Mouse (Mus musculus): Measurements from ENCODE around the gene Stx18. TPM values are rescaled to one million over a fixed set of nuclear protein-coding genes. Genes with fewer than 3 reads are reported as not detected.

Gene Stx18
- polyA plus RNA-seq, 1 experiment from 2014 or later = 37.1 TPM

- Histone ChIP-seq H3K27ac (peak overlapping the region; percentile 35; the same call in 1 of the 2 replicates), H3K36me3 (peaks cover 36% of the 10 kb centered on the region), H3K27me3 (no peaks in the 10 kb centered on the region), H3K4me2 (no peak overlapping the region), H3K4me3 (no peak overlapping the region), H3K9me3 (no peaks in the 10 kb centered on the region), H3K9ac (no peak overlapping the region), H3K4me1 (replicated peaks) (peaks cover 5% of the 10 kb centered on the region; the same call in 1 of the 2 replicates)
- 89% methylated on average over 14 of the region's 14 CpGs for WGBS
- ATAC-seq (ENCODE audit: low FRiP score) = 0 out of 2 replicates have a peak, but pooled peaks have one; percentile 52
Observed at GRCm38 (mm10) chr5:38106080-38106697, 67.6 kb downstream of the Stx18 start.

DNA sequence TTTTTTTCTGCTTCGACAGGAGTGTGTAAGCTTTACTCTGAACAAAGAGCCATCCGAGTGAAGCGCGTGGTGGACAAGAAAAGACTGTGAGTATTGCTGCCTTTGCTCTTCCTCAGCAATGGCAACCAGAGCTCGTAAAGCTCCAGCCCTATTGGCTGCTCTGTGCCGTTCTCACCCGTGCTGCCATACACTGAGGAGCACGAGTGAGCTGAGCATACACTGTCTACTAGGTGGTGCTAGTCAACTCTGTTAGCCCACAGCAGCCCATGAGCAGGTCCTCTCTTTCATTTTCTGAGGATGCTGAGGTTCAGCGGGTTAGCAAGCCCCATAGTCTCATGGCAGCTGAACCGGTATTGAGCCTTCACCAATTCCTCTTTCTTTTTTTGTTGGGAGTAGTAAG, 68.3 kb downstream of the Stx18 start:
- ATAC-seq (ENCODE audit: low FRiP score) = no peak; the same call in 1 of the 2 replicates
- WGBS = 88% methylated on average over 10 of the region's 10 CpGs
- H3K9me3 ChIP-seq = no peaks in the 10 kb centered on the region
- peaks cover 5% of the 10 kb centered on the region; the same call in 1 of the 2 replicates for H3K4me1 ChIP-seq (replicated peaks)
- peak overlapping the region; percentile 66 for H3K27ac ChIP-seq
- H3K27me3 ChIP-seq = no peaks in the 10 kb centered on the region
- no peak overlapping the region for H3K4me2 ChIP-seq
- H3K9ac ChIP-seq = no peak overlapping the region
- H3K4me3 ChIP-seq = no peak overlapping the region
- peaks cover 38% of the 10 kb centered on the region for H3K36me3 ChIP-seq

DNA sequence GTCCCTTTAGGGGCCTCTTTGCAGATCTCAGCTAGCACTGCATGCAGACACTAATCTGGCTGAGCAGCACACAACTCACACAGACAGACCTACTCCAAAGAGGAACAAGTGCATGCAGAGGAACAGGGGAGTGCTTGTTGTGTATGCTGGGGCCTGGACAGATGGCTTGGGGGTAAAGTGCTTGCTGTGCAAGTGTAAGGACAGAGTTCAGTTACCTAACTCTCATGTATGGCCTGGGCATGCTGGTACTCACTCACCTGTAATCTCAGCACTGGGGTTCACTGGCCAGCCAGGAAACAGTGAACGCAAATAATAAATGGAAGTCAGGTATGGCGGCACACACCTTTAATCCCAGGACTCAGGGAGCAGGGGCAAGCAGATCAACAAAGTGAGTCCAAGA, 76.0 kb downstream of the Stx18 start:
- no peak overlapping the region for H3K4me3 ChIP-seq
- no peak overlapping the region for H3K9ac ChIP-seq
- H3K4me1 ChIP-seq (replicated peaks) = no peaks in the 10 kb centered on the region
- H3K36me3 ChIP-seq = peaks cover 41% of the 10 kb centered on the region
- no peaks in the 10 kb centered on the region for H3K9me3 ChIP-seq
- no peak overlapping the region for H3K4me2 ChIP-seq
- no peak for ATAC-seq (ENCODE audit: low FRiP score)
- H3K27me3 ChIP-seq = no peaks in the 10 kb centered on the region
- H3K27ac ChIP-seq = no peak overlapping the region
- 96% methylated on average over 2 of the region's 2 CpGs for WGBS

GRCm38 (mm10) chr5:38117056-38117455, 78.5 kb downstream of the Stx18 start:
- WGBS = 81% methylated on average over 1 of the region's 1 CpGs

GRCm38 (mm10) chr5:38119268-38119667, 80.7 kb downstream of the Stx18 start:
- no peaks in the 10 kb centered on the region for H3K4me1 ChIP-seq (replicated peaks)
- H3K9me3 ChIP-seq = no peaks in the 10 kb centered on the region
- H3K27me3 ChIP-seq = no peaks in the 10 kb centered on the region
- no peak overlapping the region for H3K9ac ChIP-seq
- H3K27ac ChIP-seq = no peak overlapping the region
- H3K36me3 ChIP-seq = peaks cover 45% of the 10 kb centered on the region
- ATAC-seq (ENCODE audit: low FRiP score) = no peak
- 93% methylated on average over 5 of the region's 5 CpGs for WGBS
- no peak overlapping the region for H3K4me3 ChIP-seq
- H3K4me2 ChIP-seq = no peak overlapping the region

More at GRCm38 (mm10) chr5:38117056-38117455, 78.5 kb downstream of the Stx18 start:
- no peak overlapping the region for H3K4me2 ChIP-seq
- H3K9ac ChIP-seq = no peak overlapping the region
- peaks cover 36% of the 10 kb centered on the region for H3K36me3 ChIP-seq
- ATAC-seq (ENCODE audit: low FRiP score) = no peak
- no peak overlapping the region for H3K27ac ChIP-seq
- no peaks in the 10 kb centered on the region for H3K4me1 ChIP-seq (replicated peaks)
- no peaks in the 10 kb centered on the region for H3K9me3 ChIP-seq
- no peak overlapping the region for H3K4me3 ChIP-seq
- no peaks in the 10 kb centered on the region for H3K27me3 ChIP-seq

GRCm38 (mm10) chr5:38121699-38122098, 83.2 kb downstream of the Stx18 start:
- WGBS = 78% methylated on average over 7 of the region's 7 CpGs
- no peak overlapping the region for H3K9ac ChIP-seq
- H3K4me3 ChIP-seq = no peak overlapping the region
- H3K4me1 ChIP-seq (replicated peaks) = no peaks in the 10 kb centered on the region
- no peak overlapping the region for H3K4me2 ChIP-seq
- no peak overlapping the region for H3K27ac ChIP-seq
- H3K9me3 ChIP-seq = no peaks in the 10 kb centered on the region
- no peaks in the 10 kb centered on the region for H3K27me3 ChIP-seq
- H3K36me3 ChIP-seq = peaks cover 34% of the 10 kb centered on the region
- ATAC-seq (ENCODE audit: low FRiP score) = no peak

DNA sequence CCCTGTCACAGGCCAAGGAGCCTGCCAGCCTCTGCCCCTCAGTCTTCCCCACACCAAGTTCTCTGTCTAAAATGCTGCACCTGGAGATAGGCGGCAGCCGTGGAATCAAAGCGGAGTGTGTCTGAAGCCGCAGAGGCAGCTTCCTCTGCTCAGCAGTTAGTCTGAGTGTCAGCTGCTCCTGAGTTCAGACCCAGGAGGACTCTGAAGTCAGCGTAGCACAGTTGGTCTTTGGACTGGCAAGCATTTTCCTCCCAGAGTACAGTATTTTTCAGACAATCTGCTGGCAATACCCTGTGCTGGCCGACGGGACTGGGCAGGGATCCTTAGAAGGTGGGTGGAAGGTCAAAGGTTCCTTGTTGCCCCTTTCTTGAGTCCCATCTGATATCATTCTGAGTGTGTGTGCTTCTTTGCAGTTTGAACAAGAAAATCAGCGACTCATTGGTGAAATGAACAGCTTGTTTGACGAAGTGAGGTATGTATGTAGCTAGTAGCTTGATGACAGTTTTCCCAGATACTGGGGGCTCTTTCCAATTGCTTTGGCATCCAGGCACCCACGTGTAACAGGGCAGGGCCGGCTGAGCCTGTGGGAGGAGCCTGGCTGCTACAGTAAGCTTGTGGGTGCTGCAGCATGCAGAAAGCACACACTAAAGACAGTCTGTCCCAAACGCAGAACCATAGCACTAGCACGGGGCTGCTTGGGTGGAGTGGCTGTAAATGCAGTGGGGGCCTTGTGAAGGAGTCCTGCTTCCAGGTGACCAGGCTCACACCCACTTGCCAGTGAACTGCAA, 88.2 kb downstream of the Stx18 start:
- H3K27ac ChIP-seq = no peak overlapping the region
- H3K36me3 ChIP-seq = peaks cover 27% of the 10 kb centered on the region
- no peak for ATAC-seq (ENCODE audit: low FRiP score)
- no peak overlapping the region for H3K4me3 ChIP-seq
- H3K9ac ChIP-seq = no peak overlapping the region
- WGBS = 88% methylated on average over 13 of the region's 13 CpGs
- H3K4me2 ChIP-seq = no peak overlapping the region
- no peaks in the 10 kb centered on the region for H3K4me1 ChIP-seq (replicated peaks)
- no peaks in the 10 kb centered on the region for H3K27me3 ChIP-seq
- no peaks in the 10 kb centered on the region for H3K9me3 ChIP-seq

DNA sequence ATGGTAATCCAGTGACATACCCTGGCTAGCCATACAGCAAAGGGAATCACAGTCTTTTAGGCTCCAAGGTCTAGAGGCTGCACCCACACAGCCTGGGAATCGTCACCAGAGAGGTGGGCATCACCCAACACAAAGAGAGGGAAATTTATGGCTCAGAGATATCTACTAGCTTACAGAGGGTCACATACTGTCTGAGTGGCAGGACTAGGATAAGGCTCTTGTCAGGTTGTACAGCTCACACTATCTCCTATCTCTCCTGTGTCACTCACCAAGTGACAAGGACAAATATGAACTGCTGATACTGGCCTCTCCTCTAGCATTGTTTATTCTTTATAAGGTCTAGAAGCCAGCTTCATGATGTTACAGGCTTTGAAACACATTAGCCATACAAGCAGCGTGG, 90.8 kb downstream of the Stx18 start:
- H3K4me3 ChIP-seq = no peak overlapping the region
- no peak overlapping the region for H3K9ac ChIP-seq
- no peaks in the 10 kb centered on the region for H3K9me3 ChIP-seq
- 97% methylated on average over 2 of the region's 2 CpGs for WGBS
- no peaks in the 10 kb centered on the region for H3K27me3 ChIP-seq
- no peak for ATAC-seq (ENCODE audit: low FRiP score)
- H3K36me3 ChIP-seq = peaks cover 14% of the 10 kb centered on the region
- H3K4me1 ChIP-seq (replicated peaks) = no peaks in the 10 kb centered on the region
- H3K4me2 ChIP-seq = no peak overlapping the region
- H3K27ac ChIP-seq = no peak overlapping the region

DNA sequence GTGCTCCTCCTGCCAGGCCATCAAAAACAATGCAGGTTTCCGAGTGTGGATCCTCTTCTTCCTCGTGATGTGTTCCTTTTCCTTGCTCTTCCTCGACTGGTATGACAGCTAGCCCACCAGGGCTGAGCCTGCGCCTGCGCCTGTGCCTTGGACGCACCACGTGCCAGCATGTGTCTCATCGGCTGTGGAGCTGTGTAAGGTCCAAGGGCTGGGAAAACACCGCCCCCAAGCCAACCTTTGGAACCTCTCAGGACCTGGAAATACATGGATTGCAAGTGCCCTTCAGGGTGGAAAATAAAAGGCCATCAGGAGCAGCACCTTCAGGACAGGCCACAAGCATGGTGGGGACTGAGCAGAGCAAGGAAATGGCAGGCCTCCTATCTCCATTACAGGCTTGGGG, 97.7 kb downstream of the Stx18 start:
- H3K27ac ChIP-seq = peak overlapping the region; percentile 55; the same call in 1 of the 2 replicates
- no peak for ATAC-seq (ENCODE audit: low FRiP score)
- H3K4me3 ChIP-seq = no peak overlapping the region
- H3K4me2 ChIP-seq = no peak overlapping the region
- H3K9me3 ChIP-seq = no peaks in the 10 kb centered on the region
- no peak overlapping the region for H3K9ac ChIP-seq
- 93% methylated on average over 9 of the region's 9 CpGs for WGBS
- H3K36me3 ChIP-seq = peaks cover 68% of the 10 kb centered on the region
- H3K4me1 ChIP-seq (replicated peaks) = no peaks in the 10 kb centered on the region
- H3K27me3 ChIP-seq = no peaks in the 10 kb centered on the region

GRCm38 (mm10) chr5:38137163-38137562, 98.6 kb downstream of the Stx18 start:
- H3K36me3 ChIP-seq = peaks cover 77% of the 10 kb centered on the region
- H3K27ac ChIP-seq = peak overlapping the region; percentile 55
- no peaks in the 10 kb centered on the region for H3K4me1 ChIP-seq (replicated peaks)
- H3K4me3 ChIP-seq = no peak overlapping the region
- no peak for ATAC-seq (ENCODE audit: low FRiP score)
- no peaks in the 10 kb centered on the region for H3K9me3 ChIP-seq
- 90% methylated on average over 9 of the region's 9 CpGs for WGBS
- H3K9ac ChIP-seq = no peak overlapping the region
- H3K27me3 ChIP-seq = no peaks in the 10 kb centered on the region
- no peak overlapping the region for H3K4me2 ChIP-seq

GRCm38 (mm10) chr5:38140893-38141292, 102.4 kb downstream of the Stx18 start:
- no peak overlapping the region for H3K27ac ChIP-seq
- H3K36me3 ChIP-seq = peaks cover 99% of the 10 kb centered on the region
- no peaks in the 10 kb centered on the region for H3K9me3 ChIP-seq
- peaks cover 5% of the 10 kb centered on the region for H3K4me1 ChIP-seq (replicated peaks)
- H3K4me3 ChIP-seq = no peak overlapping the region
- H3K27me3 ChIP-seq = no peaks in the 10 kb centered on the region
- H3K9ac ChIP-seq = no peak overlapping the region
- WGBS = 87% methylated on average over 6 of the region's 6 CpGs
- H3K4me2 ChIP-seq = no peak overlapping the region
- no peak for ATAC-seq (ENCODE audit: low FRiP score)

DNA sequence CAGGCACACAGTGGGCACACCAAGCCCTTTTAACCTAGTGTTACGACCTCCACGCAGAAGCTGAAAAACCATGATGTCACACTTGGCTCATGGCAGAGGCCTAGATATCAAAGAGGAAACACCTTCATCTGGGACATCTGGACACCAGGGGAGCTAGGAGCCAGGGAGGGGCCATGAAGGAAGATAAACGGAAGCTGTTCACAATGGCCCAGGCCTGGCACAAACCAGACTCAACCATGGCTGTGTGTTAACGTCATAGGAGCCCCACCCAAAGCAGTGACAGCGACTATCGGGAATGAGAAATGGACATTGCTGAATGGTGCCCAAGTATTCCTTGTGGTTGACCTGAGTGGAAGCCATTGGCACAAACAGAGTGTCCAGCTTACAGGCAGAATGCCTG, 108.0 kb downstream of the Stx18 start:
- no peak for ATAC-seq (ENCODE audit: low FRiP score)

More for the DNA sequence above, 108.0 kb downstream of the Stx18 start:
- 86% methylated on average over 6 of the region's 6 CpGs for WGBS
- Histone ChIP-seq H3K4me3 (no peak overlapping the region), H3K9me3 (no peaks in the 10 kb centered on the region), H3K4me1 (replicated peaks) (peaks cover 53% of the 10 kb centered on the region), H3K27me3 (no peaks in the 10 kb centered on the region), H3K4me2 (no peak overlapping the region), H3K27ac (no peak overlapping the region), H3K36me3 (peaks cover 97% of the 10 kb centered on the region), H3K9ac (no peak overlapping the region)

Measured in hindbrain, embryonic 13.5 days (tissue).